Mouse (Mus musculus) gastrocnemius, adult 2 months (tissue): ENCODE data around the gene Zc3h12d. TPM values are rescaled to one million over a fixed set of nuclear protein-coding genes. Genes with fewer than 3 reads are reported as not detected.

Source experiments
- DNase-seq: peaks from one replicate; pipeline ENCODE4 v3.0.0; 2022
- H3K27ac ChIP-seq: fragments of 200-600 bp; 2 replicates; pipeline ENCODE4 v1.8.1; 2022; ENCODE audit warnings: mild to moderate bottlenecking
- H3K4me3 ChIP-seq: fragments of 200-600 bp; 2 replicates; pipeline ENCODE4 v1.8.1; 2022; ENCODE audit warnings: mild to moderate bottlenecking, moderate library complexity
- CTCF ChIP-seq: fragments of 200-600 bp; IDR thresholded peaks from 2 replicates; pipeline ENCODE4 v1.8.1; 2022; ENCODE audit warnings: antibody characterized with exemption, mild to moderate bottlenecking, moderate library complexity
- intact Hi-C: fragments of 180-260 bp; cut with DNase I; formaldehyde crosslinking; loops from one replicate; pipeline ENCODE4 v1.15.1; 2025
- total RNA-seq, 2 experiments: library from RNA; stranded (reverse); gene quantifications; 2 replicates each; pipeline ENCODE4 v1.2.3; 2021

Gene Zc3h12d
- total RNA-seq, 2 experiments from 2014 or later: 0.08 TPM; not detected in 1

GRCm38 (mm10) chr10:7824663-7825280, 7.5 kb upstream of the Zc3h12d start:
- DNase-seq: no peak
- no peak overlapping the region for H3K4me3 ChIP-seq
- no peak for TF ChIP-seq CTCF
- no peak overlapping the region for H3K27ac ChIP-seq
- intact Hi-C loops: no loop called here

DNA sequence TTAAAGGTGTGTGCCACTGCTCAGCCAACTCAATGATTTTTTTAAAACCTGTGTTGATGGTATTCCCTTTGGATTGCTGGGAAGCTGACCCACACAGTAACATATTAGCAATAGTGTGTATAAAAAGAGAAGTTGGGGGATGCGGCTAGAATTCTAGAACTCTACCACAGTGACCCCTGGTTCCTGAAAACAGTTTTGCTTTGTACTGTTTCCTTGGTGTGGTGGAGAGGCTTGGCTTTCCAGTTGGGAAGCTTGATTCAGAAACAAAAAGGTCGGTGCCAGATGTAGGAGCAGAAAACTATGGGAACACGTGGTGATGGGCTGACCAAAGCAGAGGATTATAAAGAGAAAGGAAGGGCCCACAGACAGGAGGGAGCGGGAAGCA, 7.0 kb upstream of the Zc3h12d start:
- no peak for DNase-seq
- intact Hi-C loops: no loop called here
- Histone ChIP-seq H3K4me3 (no peak overlapping the region), H3K27ac (no peak overlapping the region)
- TF ChIP-seq CTCF: no peak

DNA sequence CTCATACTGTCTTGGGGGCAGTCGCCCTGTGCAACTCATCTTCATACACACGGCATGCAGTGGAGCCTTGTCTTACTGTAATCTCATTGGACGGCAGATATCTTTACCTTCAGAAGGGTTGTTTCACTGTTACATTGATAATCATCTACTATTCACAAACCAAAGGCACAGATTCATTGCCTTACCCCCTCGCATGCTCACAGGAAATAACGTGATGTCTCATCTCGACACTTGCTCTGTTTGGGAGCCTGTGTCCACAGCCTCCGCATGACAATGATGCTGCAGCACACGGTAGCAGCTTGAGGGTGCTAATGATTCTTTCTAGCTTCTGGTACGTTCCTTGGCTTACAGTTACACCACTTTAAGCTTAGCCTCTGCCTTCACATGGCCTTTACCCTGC, 6.2 kb upstream of the Zc3h12d start:
- Histone ChIP-seq H3K27ac (no peak overlapping the region), H3K4me3 (no peak overlapping the region)
- no peak for TF ChIP-seq CTCF
- intact Hi-C loops: no loop called here
- DNase-seq: no peak

GRCm38 (mm10) chr10:7833377-7834165, 1.3 kb downstream of the Zc3h12d start:
- no peak for DNase-seq
- intact Hi-C loops: no loop called here
- TF ChIP-seq CTCF: no peak
- no peak overlapping the region for H3K27ac ChIP-seq
- H3K4me3 ChIP-seq: no peak overlapping the region

- intact Hi-C loops: no loop called here
- no peak for DNase-seq
- TF ChIP-seq CTCF: no peak
- Histone ChIP-seq H3K27ac (no peak overlapping the region), H3K4me3 (no peak overlapping the region)
Measured at GRCm38 (mm10) chr10:7834671-7835225, 2.5 kb downstream of the Zc3h12d start.

DNA sequence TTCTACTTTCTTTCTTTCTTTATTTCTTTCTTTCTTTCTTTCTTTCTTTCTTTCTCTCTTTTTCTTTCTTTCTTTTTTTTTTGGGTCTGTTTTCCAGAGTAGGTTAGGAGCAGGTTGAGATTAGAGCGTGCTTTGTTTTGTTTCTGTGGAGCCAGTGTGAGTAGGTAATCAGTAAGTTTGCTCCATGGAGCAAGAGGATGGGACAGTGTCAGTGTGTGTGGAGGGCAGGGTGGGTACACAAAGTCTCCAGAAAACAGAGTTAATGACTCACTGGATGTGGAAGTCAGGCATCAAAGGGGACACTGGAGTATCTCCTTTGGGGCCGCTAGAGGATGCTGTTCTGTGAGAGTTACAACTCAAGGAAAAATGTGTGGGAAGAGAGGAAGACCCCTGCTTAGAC, 4.6 kb downstream of the Zc3h12d start:
- Histone ChIP-seq H3K27ac (no peak overlapping the region), H3K4me3 (no peak overlapping the region)
- intact Hi-C loops: no loop called here
- TF ChIP-seq CTCF: no peak
- no peak for DNase-seq

GRCm38 (mm10) chr10:7837446-7837845, 5.2 kb downstream of the Zc3h12d start:
- DNase-seq: no peak
- intact Hi-C loops: no loop called here
- no peak for TF ChIP-seq CTCF

DNA sequence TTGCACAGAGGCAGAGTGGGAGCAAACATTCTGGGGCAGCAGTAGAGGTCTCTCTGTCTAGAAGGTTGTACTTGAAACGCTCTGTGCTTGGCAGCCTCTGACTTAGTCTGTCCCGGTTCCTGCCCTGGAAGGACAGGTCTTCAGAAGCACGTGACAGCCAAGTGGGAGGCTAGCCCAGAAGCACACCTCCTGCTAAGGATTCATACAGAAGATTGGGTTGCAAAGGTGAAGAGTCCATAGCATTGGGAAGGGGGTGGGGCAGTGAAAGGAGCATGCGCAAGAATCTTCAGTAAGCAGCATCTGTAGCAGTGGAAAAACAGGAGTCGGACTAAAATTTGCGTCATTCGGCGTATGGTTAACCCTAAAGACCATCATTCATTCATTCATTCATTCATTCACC, 5.8 kb downstream of the Zc3h12d start:
- Histone ChIP-seq H3K4me3 (no peak overlapping the region), H3K27ac (peak overlapping the region; percentile 31; the same call in 1 of the 2 replicates)
- intact Hi-C loops: no loop called here
- peak; percentile 51 for DNase-seq
- TF ChIP-seq CTCF: no peak

More at GRCm38 (mm10) chr10:7837446-7837845, 5.2 kb downstream of the Zc3h12d start:
- no peak overlapping the region for H3K27ac ChIP-seq
- H3K4me3 ChIP-seq: no peak overlapping the region

GRCm38 (mm10) chr10:7838874-7839421, 6.7 kb downstream of the Zc3h12d start:
- TF ChIP-seq CTCF: no peak
- intact Hi-C loops: no loop called here

DNA sequence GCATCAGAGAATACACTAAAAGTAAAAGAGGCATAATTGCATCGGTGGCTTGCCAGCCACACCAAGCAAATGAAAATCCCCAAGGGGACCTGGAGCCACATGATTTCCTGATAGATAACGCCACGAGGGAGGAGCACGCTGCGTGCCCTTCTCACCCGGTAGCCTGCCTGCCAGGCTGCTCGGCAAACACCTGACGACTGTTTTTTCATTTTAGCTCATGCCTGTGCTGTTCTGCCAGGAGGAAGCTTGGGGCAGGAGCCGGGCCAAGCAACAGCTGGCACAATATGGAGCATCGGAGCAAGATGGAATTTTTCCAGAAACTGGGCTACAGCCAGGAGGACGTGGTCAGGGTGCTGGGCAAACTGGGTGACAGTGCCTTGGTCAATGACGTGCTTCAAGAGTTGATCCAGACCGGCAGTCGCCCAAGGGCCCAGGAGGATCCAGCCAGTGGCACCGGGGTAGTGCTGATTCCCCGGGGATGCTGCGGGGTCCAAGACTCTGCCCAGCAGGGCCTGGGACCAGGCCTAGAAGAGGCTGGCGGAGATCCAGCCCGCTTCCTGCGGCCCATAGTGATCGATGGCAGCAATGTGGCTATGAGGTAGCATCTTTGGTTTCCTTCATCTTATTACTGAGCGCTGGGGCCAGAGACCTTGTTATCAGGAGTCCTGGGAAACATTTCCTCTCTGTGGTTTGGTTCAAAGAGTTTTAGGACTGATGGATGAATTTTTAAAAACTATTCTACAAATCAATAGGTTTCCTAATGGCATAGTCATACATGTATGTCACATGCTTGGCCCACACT, 7.5 kb downstream of the Zc3h12d start:
- Histone ChIP-seq H3K4me3 (peak overlapping the region; percentile 45), H3K27ac (peak overlapping the region; percentile 73)
- DNase-seq: peak; percentile 71
- no peak for TF ChIP-seq CTCF
- intact Hi-C loops: no loop called here

More at GRCm38 (mm10) chr10:7838874-7839421, 6.7 kb downstream of the Zc3h12d start:
- Histone ChIP-seq H3K4me3 (no peak overlapping the region; the same call in 1 of the 2 replicates), H3K27ac (peak overlapping the region; percentile 73)
- peak; percentile 40 for DNase-seq

- no peak for TF ChIP-seq CTCF
- intact Hi-C loops: no loop called here
- no peak overlapping the region for H3K4me3 ChIP-seq
- DNase-seq: no peak
- peak overlapping the region; percentile 87 for H3K27ac ChIP-seq
Measured at GRCm38 (mm10) chr10:7840353-7840733, 8.1 kb downstream of the Zc3h12d start.

- TF ChIP-seq CTCF: no peak
- DNase-seq: peak; percentile 35
- no peak overlapping the region for H3K4me3 ChIP-seq
- peak overlapping the region; percentile 87 for H3K27ac ChIP-seq
- intact Hi-C loops: no loop called here
Measured at GRCm38 (mm10) chr10:7840785-7841184, 8.5 kb downstream of the Zc3h12d start.
